Mouse (Mus musculus) stomach, embryonic 14.5 days (tissue): ENCODE results near the gene Fam72a. TPM values are rescaled to one million over a fixed set of nuclear protein-coding genes. Genes with fewer than 3 reads are reported as not detected.

Source experiments
- ATAC-seq: fragments of 200-750 bp; cut with Nextera tagmentation; 2 replicates; pipeline ENCODE4 v1.8.0; 2017; ENCODE audit warnings: low read depth, moderate TSS enrichment; ENCODE audit not compliant: insufficient number of reproducible peaks, insufficient read depth, low FRiP score
- H3K27ac ChIP-seq: fragments of 300-500 bp; sonication (generic); 2 replicates; pipeline ENCODE4 v1.5.1; 2014; ENCODE audit warnings: mild to moderate bottlenecking, low read length, moderate library complexity, mixed read lengths
- H3K27me3 ChIP-seq: fragments of 300-500 bp; sonication (generic); 2 replicates; pipeline ENCODE4 v1.6.1; 2014; ENCODE audit warnings: low read length, control low read depth, mixed read lengths; ENCODE audit not compliant: control insufficient read depth, insufficient read depth
- H3K36me3 ChIP-seq: fragments of 300-500 bp; sonication (generic); 2 replicates; pipeline ENCODE4 v1.6.1; 2014; ENCODE audit warnings: mild to moderate bottlenecking, control low read depth, low read length, moderate library complexity, mixed read lengths; ENCODE audit not compliant: control insufficient read depth, insufficient read depth
- H3K4me1 ChIP-seq: fragments of 300-500 bp; sonication (generic); 2 replicates; pipeline ENCODE4 v1.6.1; 2014; ENCODE audit warnings: low read length, control low read depth, mixed read lengths; ENCODE audit not compliant: control insufficient read depth, insufficient read depth
- H3K4me2 ChIP-seq: fragments of 300-500 bp; sonication (generic); replicated peaks from 2 replicates; pipeline ENCODE4 v1.6.1; 2014; ENCODE audit warnings: low read depth, low read length, control low read depth
- H3K4me3 ChIP-seq: fragments of 300-500 bp; sonication (generic); 2 replicates; pipeline ENCODE4 v1.5.1; 2014; ENCODE audit warnings: low read depth, low read length, control low read depth
- H3K9ac ChIP-seq: fragments of 300-500 bp; sonication (generic); replicated peaks from 2 replicates; pipeline ENCODE4 v1.6.1; 2014; ENCODE audit warnings: low read depth, mild to moderate bottlenecking, control low read depth, low read length, moderate library complexity, mixed read lengths
- H3K9me3 ChIP-seq: fragments of 300-500 bp; sonication (generic); 2 replicates; pipeline ENCODE4 v1.6.1; 2016; ENCODE audit warnings: low read depth, low read length, control low read depth; ENCODE audit not compliant: control insufficient read depth
- WGBS: fragments of 180-500 bp; shearing (Covaris S2); extraction: QIAGEN DNeasy Blood & Tissue Kit; methylation state at CpG from one replicate; pipeline ENCODE4 v1.1.7; 2014; 5-methylcytosine and 5-hydroxymethylcytosine counted together
- polyA plus RNA-seq: library from polyadenylated mRNA; unstranded; fragments of >200 nt; fragmentation: Nextera tagmentation; extraction: Ambion mirVana; gene quantifications from 2 replicates; pipeline ENCODE4 v1.2.1, GENCODE M21; 2014

Gene Fam72a
- polyA plus RNA-seq, 1 experiment from 2014 or later, result 3.2 TPM

- Histone ChIP-seq H3K27ac (no peak overlapping the region), H3K4me1 (peaks cover 8% of the 10 kb centered on the region), H3K9me3 (no peaks in the 10 kb centered on the region), H3K4me2 (no peak overlapping the region), H3K36me3 (no peaks in the 10 kb centered on the region), H3K9ac (no peak overlapping the region), H3K27me3 (no peaks in the 10 kb centered on the region), H3K4me3 (no peak overlapping the region)
- no peak for ATAC-seq
- 61% methylated on average over 4 of the region's 4 CpGs for WGBS
These were observed 33.5 kb upstream of the Fam72a start for GRCm38 (mm10) chr1:131493966-131494898.

DNA sequence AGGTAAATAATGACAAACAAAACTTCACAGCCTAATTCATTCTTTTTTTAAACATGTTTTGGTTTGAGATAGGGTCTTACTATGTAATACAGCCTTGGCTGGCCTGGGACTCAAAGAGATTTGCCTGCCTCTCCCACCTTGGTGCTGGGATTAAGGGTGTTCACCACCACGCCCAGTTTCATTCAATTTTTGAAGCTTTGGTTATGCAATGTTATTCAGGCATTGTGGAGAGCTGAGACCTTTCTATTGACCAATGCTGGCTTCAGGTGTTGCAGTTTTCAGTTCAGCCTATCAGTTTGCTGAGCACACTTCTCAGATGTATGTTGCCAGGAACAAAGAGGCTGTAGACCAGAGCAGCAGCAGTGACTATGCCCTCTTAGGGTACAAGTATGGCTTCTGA is 29.5 kb upstream of the Fam72a start:
- Histone ChIP-seq H3K36me3 (no peaks in the 10 kb centered on the region), H3K9ac (no peak overlapping the region), H3K27ac (no peak overlapping the region), H3K9me3 (no peaks in the 10 kb centered on the region), H3K4me3 (no peak overlapping the region), H3K4me1 (peaks cover 6% of the 10 kb centered on the region; the same call in 1 of the 2 replicates), H3K27me3 (no peaks in the 10 kb centered on the region), H3K4me2 (no peak overlapping the region)
- WGBS, result 78% methylated on average over 1 of the region's 1 CpGs
- ATAC-seq, result no peak

DNA sequence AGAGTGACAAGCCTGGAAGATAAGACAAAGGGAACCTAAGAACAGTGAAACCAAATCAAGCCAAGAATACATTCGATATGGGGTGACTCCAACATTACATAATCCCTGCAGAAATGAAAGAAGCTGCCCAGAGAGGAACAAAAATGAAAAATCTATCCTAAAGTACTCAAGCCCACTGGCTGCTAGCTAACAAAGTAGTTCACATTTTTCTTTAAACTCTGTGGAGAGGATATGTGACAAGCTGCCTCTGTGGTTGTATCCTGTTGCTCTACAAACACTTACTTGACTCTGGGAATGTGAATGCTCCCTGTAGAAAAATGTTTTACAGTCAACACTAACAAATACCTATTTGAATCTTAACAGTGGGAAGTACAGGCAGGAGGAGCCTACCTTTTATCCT is 26.0 kb upstream of the Fam72a start:
- Histone ChIP-seq H3K4me1 (0 out of 2 replicates have a peak, but pooled peaks cover 3% of the 10 kb centered on the region), H3K9me3 (no peaks in the 10 kb centered on the region), H3K27me3 (no peaks in the 10 kb centered on the region), H3K27ac (0 out of 2 replicates have a peak overlapping the region, but pooled peaks have one; percentile 29), H3K4me2 (no peak overlapping the region), H3K9ac (no peak overlapping the region), H3K36me3 (no peaks in the 10 kb centered on the region), H3K4me3 (no peak overlapping the region)
- 66% methylated on average over 1 of the region's 1 CpGs for WGBS
- no peak for ATAC-seq

- Histone ChIP-seq H3K36me3 (no peaks in the 10 kb centered on the region), H3K27me3 (no peaks in the 10 kb centered on the region), H3K4me3 (no peak overlapping the region), H3K9ac (no peak overlapping the region), H3K4me1 (no peaks in the 10 kb centered on the region), H3K9me3 (no peaks in the 10 kb centered on the region), H3K4me2 (no peak overlapping the region), H3K27ac (no peak overlapping the region)
- ATAC-seq, result no peak
These were observed 16.6 kb upstream of the Fam72a start for GRCm38 (mm10) chr1:131511131-131511530.

DNA sequence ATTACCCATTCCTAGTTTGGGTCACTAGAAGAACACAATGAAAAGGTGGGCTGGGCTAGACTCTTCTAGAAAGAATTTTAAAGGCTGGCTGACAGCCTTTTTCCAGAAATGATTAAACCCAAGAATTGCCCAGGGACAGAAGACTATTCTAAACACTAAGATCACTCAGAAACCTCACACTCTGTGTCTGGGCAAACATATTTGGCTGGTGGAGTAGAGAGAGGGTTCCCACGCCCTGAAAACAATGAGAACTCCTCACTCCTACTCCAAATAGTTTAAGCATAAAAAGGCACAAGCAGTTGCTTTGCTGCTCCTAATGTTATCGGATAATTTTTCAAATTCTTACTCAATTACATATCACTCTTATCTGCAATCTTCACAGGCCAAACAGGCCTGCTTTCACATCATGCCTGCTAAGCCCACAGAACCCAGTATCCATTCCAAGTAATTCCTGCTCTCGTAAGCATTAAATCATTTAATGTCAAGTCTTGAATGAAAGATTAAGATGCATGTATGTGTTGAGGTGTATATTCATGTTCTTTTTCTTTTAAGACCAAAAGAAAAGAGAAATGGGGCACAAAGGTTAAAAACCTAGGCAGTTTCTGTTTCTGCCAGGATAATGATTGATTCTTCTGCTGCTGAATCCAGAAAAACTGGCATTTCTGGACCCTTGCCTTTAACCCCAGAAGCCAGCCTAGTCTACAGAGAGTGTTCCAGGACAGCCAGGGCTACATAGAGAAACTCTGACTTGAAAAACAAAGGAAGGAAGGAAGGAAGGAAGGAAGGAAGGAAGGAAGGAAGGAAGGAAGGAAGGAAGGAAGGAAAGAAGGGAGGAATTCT is 15.8 kb upstream of the Fam72a start:
- H3K27ac ChIP-seq, result peak overlapping the region; percentile 61; the same call in 1 of the 2 replicates

GRCm38 (mm10) chr1:131513136-131513535 is 14.6 kb upstream of the Fam72a start:
- Histone ChIP-seq H3K27me3 (no peaks in the 10 kb centered on the region), H3K27ac (no peak overlapping the region), H3K4me1 (no peaks in the 10 kb centered on the region), H3K4me2 (no peak overlapping the region), H3K4me3 (no peak overlapping the region), H3K9ac (no peak overlapping the region), H3K9me3 (no peaks in the 10 kb centered on the region), H3K36me3 (no peaks in the 10 kb centered on the region)
- 92% methylated on average over 2 of the region's 2 CpGs for WGBS
- no peak for ATAC-seq

More for the DNA sequence above, 15.8 kb upstream of the Fam72a start:
- Histone ChIP-seq H3K9me3 (no peaks in the 10 kb centered on the region), H3K9ac (no peak overlapping the region), H3K4me2 (no peak overlapping the region), H3K4me1 (no peaks in the 10 kb centered on the region), H3K4me3 (no peak overlapping the region), H3K36me3 (no peaks in the 10 kb centered on the region), H3K27me3 (no peaks in the 10 kb centered on the region)
- 49% methylated on average over 3 of the region's 3 CpGs for WGBS
- no peak for ATAC-seq

DNA sequence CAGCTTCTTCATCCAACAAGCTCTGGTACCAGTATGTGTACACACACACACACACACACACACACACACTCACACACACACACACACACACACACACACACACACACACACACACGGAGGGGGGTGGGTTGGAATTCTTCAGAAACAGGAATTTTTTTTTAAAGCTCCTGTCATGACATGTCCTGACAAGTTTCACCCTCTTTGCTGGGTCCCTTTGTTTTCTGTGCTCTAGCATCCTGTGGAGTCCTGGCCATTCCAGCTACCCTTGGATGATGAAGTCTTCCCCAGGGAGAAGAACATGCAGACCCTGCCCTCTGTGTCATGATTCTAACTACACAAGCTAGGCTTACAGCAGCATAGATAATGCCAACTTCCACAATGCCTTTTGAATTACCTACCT is 13.5 kb upstream of the Fam72a start:
- Histone ChIP-seq H3K4me3 (no peak overlapping the region), H3K27me3 (no peaks in the 10 kb centered on the region), H3K4me2 (no peak overlapping the region), H3K9me3 (no peaks in the 10 kb centered on the region), H3K4me1 (no peaks in the 10 kb centered on the region), H3K36me3 (no peaks in the 10 kb centered on the region), H3K27ac (no peak overlapping the region), H3K9ac (no peak overlapping the region)
- no peak for ATAC-seq
- 44% methylated on average over 1 of the region's 1 CpGs for WGBS

DNA sequence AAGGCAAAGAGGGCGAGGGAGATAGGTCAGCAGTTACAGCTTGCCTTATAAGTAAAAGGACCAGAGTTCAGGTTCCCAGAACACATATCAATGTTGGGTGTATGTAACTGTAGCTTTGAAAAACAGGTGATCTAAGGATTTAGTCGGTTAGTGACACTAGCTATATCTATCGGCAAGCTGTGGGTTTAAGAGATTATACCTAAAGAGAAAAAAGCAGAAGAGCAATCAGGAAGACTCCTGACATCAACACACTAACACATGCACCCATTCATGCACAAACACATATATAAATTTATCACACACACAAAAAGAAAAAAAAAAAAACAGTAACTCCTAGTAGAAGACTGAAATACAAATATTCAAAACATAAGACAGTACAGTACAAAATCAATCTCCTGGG is 11.1 kb upstream of the Fam72a start:
- Histone ChIP-seq H3K9ac (no peak overlapping the region), H3K36me3 (no peaks in the 10 kb centered on the region), H3K4me3 (no peak overlapping the region), H3K4me2 (no peak overlapping the region), H3K27ac (no peak overlapping the region), H3K27me3 (no peaks in the 10 kb centered on the region), H3K9me3 (no peaks in the 10 kb centered on the region), H3K4me1 (no peaks in the 10 kb centered on the region)
- no peak for ATAC-seq
- 84% methylated on average over 3 of the region's 3 CpGs for WGBS
